Mouse (Mus musculus) hindbrain, embryonic 13.5 days (tissue): Measurements from ENCODE around the gene Tarbp2. TPM values are rescaled to one million over a fixed set of nuclear protein-coding genes. Genes with fewer than 3 reads are reported as not detected.

Source experiments
- ATAC-seq: fragments of 200-750 bp; cut with Nextera tagmentation; 2 replicates; pipeline ENCODE4 v1.8.0; 2017; ENCODE audit warnings: moderate TSS enrichment; ENCODE audit not compliant: low FRiP score
- H3K27ac ChIP-seq: fragments of 300-500 bp; sonication (generic); 2 replicates; pipeline ENCODE4 v1.5.1; 2015; ENCODE audit warnings: inconsistent platforms, mild to moderate bottlenecking, moderate library complexity
- H3K27me3 ChIP-seq: fragments of 300-500 bp; sonication (generic); 2 replicates; pipeline ENCODE4 v1.6.1; 2015; ENCODE audit warnings: mild to moderate bottlenecking, inconsistent platforms
- H3K36me3 ChIP-seq: fragments of 300-500 bp; sonication (generic); 2 replicates; pipeline ENCODE4 v1.6.1; 2015; ENCODE audit warnings: mild to moderate bottlenecking, inconsistent platforms
- H3K4me1 ChIP-seq: fragments of 300-500 bp; sonication (generic); replicated peaks from 2 replicates; pipeline ENCODE4 v1.6.1; 2015; ENCODE audit warnings: inconsistent platforms
- H3K4me2 ChIP-seq: fragments of 300-500 bp; sonication (generic); 2 replicates; pipeline ENCODE4 v1.6.1; 2015; ENCODE audit warnings: inconsistent platforms, mild to moderate bottlenecking, moderate library complexity
- H3K4me3 ChIP-seq: fragments of 300-500 bp; sonication (generic); 2 replicates; pipeline ENCODE4 v1.5.1; 2015; ENCODE audit warnings: mild to moderate bottlenecking, inconsistent platforms
- H3K9ac ChIP-seq: fragments of 300-500 bp; sonication (generic); 2 replicates; pipeline ENCODE4 v1.6.1; 2015; ENCODE audit warnings: mild to moderate bottlenecking, inconsistent platforms
- H3K9me3 ChIP-seq: fragments of 300-500 bp; sonication (generic); 2 replicates; pipeline ENCODE4 v1.6.1; 2016; ENCODE audit warnings: inconsistent platforms
- WGBS: fragments of 180-500 bp; shearing (Covaris S2); methylation state at CpG from one replicate; pipeline ENCODE4 v1.1.7; 2015; 5-methylcytosine and 5-hydroxymethylcytosine counted together
- polyA plus RNA-seq: library from polyadenylated mRNA; unstranded; fragments of >200 nt; fragmentation: Nextera tagmentation; extraction: Ambion mirVana; gene quantifications from 2 replicates; pipeline ENCODE4 v1.2.1, GENCODE M21; 2015

The Tarbp2 gene
- polyA plus RNA-seq, 1 experiment from 2014 or later: 94.6 TPM

- WGBS: 83% methylated on average over 2 of the region's 2 CpGs
- no peak for ATAC-seq
- H3K9ac ChIP-seq: no peak overlapping the region
Measured at GRCm38 (mm10) chr15:102567849-102568248, 49.9 kb downstream of the Tarbp2 start.

DNA sequence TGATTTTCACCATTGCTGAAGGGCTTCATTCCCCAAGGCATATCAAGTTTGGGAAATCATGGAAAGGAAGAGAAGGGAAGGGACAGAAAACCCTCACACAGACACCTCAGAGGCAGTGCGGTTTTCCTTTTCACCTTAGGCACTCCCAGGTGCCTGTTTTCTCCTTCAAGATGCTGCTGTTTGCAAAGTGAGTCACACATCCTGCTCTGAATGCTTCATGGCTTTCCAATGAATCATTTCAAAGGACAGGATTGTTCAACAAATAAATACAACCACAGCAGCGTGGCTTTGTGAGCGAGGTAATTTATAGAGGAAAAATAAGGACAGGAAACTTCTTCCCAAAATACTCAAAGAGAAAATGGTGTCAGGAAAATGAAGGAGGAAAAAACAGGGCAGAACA lies 54.1 kb downstream of the Tarbp2 start:
- no peak for ATAC-seq
- H3K4me2 ChIP-seq: no peak overlapping the region
- WGBS: 85% methylated on average over 3 of the region's 3 CpGs
- H3K27me3 ChIP-seq: no peaks in the 10 kb centered on the region
- H3K4me3 ChIP-seq: no peak overlapping the region
- H3K9ac ChIP-seq: no peak overlapping the region
- H3K4me1 ChIP-seq: peaks cover 4% of the 10 kb centered on the region; the same call in 1 of the 2 replicates
- no peak overlapping the region for H3K27ac ChIP-seq
- H3K9me3 ChIP-seq: no peaks in the 10 kb centered on the region
- no peaks in the 10 kb centered on the region for H3K36me3 ChIP-seq

More at GRCm38 (mm10) chr15:102567849-102568248, 49.9 kb downstream of the Tarbp2 start:
- Histone ChIP-seq H3K27me3 (no peaks in the 10 kb centered on the region), H3K4me1 (no peaks in the 10 kb centered on the region), H3K36me3 (no peaks in the 10 kb centered on the region), H3K27ac (no peak overlapping the region), H3K4me3 (no peak overlapping the region), H3K4me2 (no peak overlapping the region), H3K9me3 (no peaks in the 10 kb centered on the region)

Other genes with a start within 250 kb of the Tarbp2 start
- gene Gm9918, start 247.6 kb upstream of the Tarbp2 start, polyA plus RNA-seq: 0.14 and 0.22 TPM in 2 replicates
- 54.7 TPM in 2 replicates for gene Mfsd5, start 238.7 kb upstream of the Tarbp2 start, polyA plus RNA-seq
- gene Espl1, start 221.9 kb upstream of the Tarbp2 start, polyA plus RNA-seq: 7.0 and 7.2 TPM in 2 replicates
- gene Pfdn5, start 192.1 kb upstream of the Tarbp2 start, polyA plus RNA-seq: 502 and 514 TPM in 2 replicates
- gene Myg1, start 186.5 kb upstream of the Tarbp2 start, polyA plus RNA-seq: 91.8 and 96.4 TPM in 2 replicates
- gene Aaas, start 167.4 kb upstream of the Tarbp2 start, polyA plus RNA-seq: 33.3 and 34.8 TPM in 2 replicates
- 1.1 and 1.2 TPM in 2 replicates for gene Sp7, start 151.0 kb upstream of the Tarbp2 start, polyA plus RNA-seq
- gene Sp1, start 112.0 kb upstream of the Tarbp2 start, polyA plus RNA-seq: 4.6 and 6.0 TPM in 2 replicates
- gene Amhr2, start 72.8 kb upstream of the Tarbp2 start, polyA plus RNA-seq: 0.14 and 0.40 TPM in 2 replicates
- gene Prr13, start 59.2 kb upstream of the Tarbp2 start, polyA plus RNA-seq: 107 and 109 TPM in 2 replicates
- 148 and 150 TPM in 2 replicates for gene Pcbp2, start 47.7 kb upstream of the Tarbp2 start, polyA plus RNA-seq
- 6.3 and 17.2 TPM in 2 replicates for gene Gm10337, start 14.5 kb upstream of the Tarbp2 start, polyA plus RNA-seq
- 48.9 and 49.6 TPM in 2 replicates for gene Map3k12, start 1.1 kb upstream of the Tarbp2 start, polyA plus RNA-seq
- 6.1 and 7.1 TPM in 2 replicates for gene Npff, start 6.8 kb downstream of the Tarbp2 start, polyA plus RNA-seq
- gene Gm28047, start 106.9 kb downstream of the Tarbp2 start, polyA plus RNA-seq: not detected in 2 replicates
- 19.7 and 21.1 TPM in 2 replicates for gene Atf7, start 107.3 kb downstream of the Tarbp2 start, polyA plus RNA-seq
- gene Atp5g2, start 154.2 kb downstream of the Tarbp2 start, polyA plus RNA-seq: 48.7 and 56.4 TPM in 2 replicates
- gene Calcoco1, start 204.0 kb downstream of the Tarbp2 start, polyA plus RNA-seq: 41.8 and 42.3 TPM in 2 replicates